Mouse (Mus musculus) hindbrain, postnatal 0 days (tissue): Measurements from ENCODE around the gene Hoxa9. TPM values are rescaled to one million over a fixed set of nuclear protein-coding genes. Genes with fewer than 3 reads are reported as not detected.

Experiments used
- ATAC-seq: fragments of 200-750 bp; cut with Nextera tagmentation; 2 replicates; pipeline ENCODE4 v1.8.0; 2017; ENCODE audit warnings: mild to moderate bottlenecking, moderate TSS enrichment, moderate library complexity
- DNase-seq: peaks from one replicate; pipeline ENCODE4 v3.0.0-alpha.2; 2015; ENCODE audit warnings: low spot score
- H3K27ac ChIP-seq: fragments of 300-500 bp; sonication (generic); 2 replicates; pipeline ENCODE4 v1.5.1; 2014; ENCODE audit warnings: mild to moderate bottlenecking
- H3K27me3 ChIP-seq: fragments of 300-500 bp; sonication (generic); 2 replicates; pipeline ENCODE4 v1.6.1; 2014; ENCODE audit warnings: low read length, mixed read lengths; ENCODE audit not compliant: insufficient read depth
- H3K36me3 ChIP-seq: fragments of 300-500 bp; sonication (generic); 2 replicates; pipeline ENCODE4 v1.6.1; 2014; ENCODE audit warnings: low read length, mixed read lengths; ENCODE audit not compliant: insufficient read depth
- H3K4me1 ChIP-seq: fragments of 300-500 bp; sonication (generic); 2 replicates; pipeline ENCODE4 v1.6.1; 2014; ENCODE audit warnings: antibody characterized with exemption, low read length, mixed read lengths; ENCODE audit not compliant: insufficient read depth
- H3K4me2 ChIP-seq: fragments of 300-500 bp; sonication (generic); 2 replicates; pipeline ENCODE4 v1.6.1; 2014; ENCODE audit warnings: low read depth, mild to moderate bottlenecking, low read length, moderate library complexity, mixed read lengths
- H3K4me3 ChIP-seq: fragments of 300-500 bp; sonication (generic); 2 replicates; pipeline ENCODE4 v1.5.1; 2014; ENCODE audit warnings: low read length
- H3K9ac ChIP-seq: fragments of 300-500 bp; sonication (generic); replicated peaks from 2 replicates; pipeline ENCODE4 v1.6.1; 2014; ENCODE audit warnings: mild to moderate bottlenecking, low read length, moderate library complexity, mixed read lengths
- H3K9me3 ChIP-seq: fragments of 300-500 bp; sonication (generic); 2 replicates; pipeline ENCODE4 v1.6.1; 2016; ENCODE audit warnings: low read length, mixed read lengths
- CTCF ChIP-seq: IDR thresholded peaks from 2 replicates; pipeline ENCODE4 v1.5.1; 2016; ENCODE audit warnings: antibody characterized with exemption, control low read depth, low read depth
- WGBS: fragments of 180-500 bp; shearing (Covaris S2); extraction: QIAGEN DNeasy Blood & Tissue Kit; methylation state at CpG from one replicate; pipeline ENCODE4 v1.1.7; 2014; 5-methylcytosine and 5-hydroxymethylcytosine counted together
- polyA plus RNA-seq: library from polyadenylated mRNA; unstranded; fragments of >200 nt; fragmentation: Nextera tagmentation; extraction: Ambion mirVana; gene quantifications from 2 replicates; pipeline ENCODE4 v1.2.1, GENCODE M21; 2015
- total RNA-seq: library from RNA; depleted of rRNA; stranded (reverse); fragments of >200 nt; gene quantifications from 2 replicates; pipeline ENCODE4 v1.2.3, GENCODE M21; 2014

Gene Hoxa9
- total and polyA plus RNA-seq, 2 experiments from 2014 or later, result 0.26 TPM; not detected in 1

DNA sequence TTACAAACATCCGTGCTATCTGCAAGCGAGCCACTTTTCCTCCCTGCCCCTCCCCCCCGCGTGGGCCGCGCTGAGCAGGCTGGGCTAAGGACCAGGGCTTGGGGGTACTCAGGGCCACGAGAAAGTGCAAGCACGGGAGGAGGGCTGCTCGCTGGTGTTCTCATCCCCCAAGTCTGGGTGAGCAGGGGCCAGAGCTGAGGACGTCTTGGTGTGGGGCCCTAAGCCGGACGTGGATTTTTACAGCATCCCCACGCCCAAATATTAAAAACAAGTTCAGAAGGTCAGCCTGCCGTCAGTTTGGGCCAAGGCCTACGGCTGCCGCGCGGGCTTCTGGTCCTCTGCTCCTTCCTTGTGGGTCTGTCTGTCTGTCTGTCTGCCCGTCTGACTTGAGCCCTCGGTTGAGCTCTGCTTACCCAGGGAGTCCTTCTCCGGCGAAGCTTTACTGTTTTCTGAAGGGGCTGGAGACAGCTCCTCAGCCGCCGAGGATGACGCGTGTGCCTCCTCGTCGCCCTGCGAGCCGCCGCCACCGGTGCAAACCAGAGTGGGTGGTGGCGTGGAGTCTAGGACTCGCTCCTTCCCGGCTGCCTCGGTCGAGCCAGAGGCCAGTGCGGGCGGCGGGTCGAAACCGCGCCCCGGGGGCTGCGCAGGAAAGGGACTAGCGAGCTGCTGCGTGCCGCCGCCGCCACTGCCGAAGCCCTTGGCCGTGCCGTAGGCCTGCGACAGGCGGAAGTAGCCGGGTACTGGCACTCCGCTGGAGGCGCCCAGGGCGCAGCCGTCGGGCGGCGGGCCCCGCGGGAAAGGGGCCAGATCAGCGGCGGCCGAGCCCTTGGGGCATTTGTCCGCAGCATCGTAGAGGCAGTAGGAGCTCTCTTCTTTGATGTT lies 2.9 kb upstream of the Hoxa9 start:
- Histone ChIP-seq H3K4me3 (no peak overlapping the region), H3K4me1 (no peaks in the 10 kb centered on the region), H3K27ac (no peak overlapping the region), H3K9me3 (no peaks in the 10 kb centered on the region), H3K36me3 (no peaks in the 10 kb centered on the region), H3K9ac (no peak overlapping the region), H3K27me3 (peaks cover 96% of the 10 kb centered on the region), H3K4me2 (no peak overlapping the region)
- ATAC-seq (no peak), DNase-seq (no peak)
- 1% methylated on average over 70 of the region's 70 CpGs for WGBS
- no peak for TF ChIP-seq CTCF

DNA sequence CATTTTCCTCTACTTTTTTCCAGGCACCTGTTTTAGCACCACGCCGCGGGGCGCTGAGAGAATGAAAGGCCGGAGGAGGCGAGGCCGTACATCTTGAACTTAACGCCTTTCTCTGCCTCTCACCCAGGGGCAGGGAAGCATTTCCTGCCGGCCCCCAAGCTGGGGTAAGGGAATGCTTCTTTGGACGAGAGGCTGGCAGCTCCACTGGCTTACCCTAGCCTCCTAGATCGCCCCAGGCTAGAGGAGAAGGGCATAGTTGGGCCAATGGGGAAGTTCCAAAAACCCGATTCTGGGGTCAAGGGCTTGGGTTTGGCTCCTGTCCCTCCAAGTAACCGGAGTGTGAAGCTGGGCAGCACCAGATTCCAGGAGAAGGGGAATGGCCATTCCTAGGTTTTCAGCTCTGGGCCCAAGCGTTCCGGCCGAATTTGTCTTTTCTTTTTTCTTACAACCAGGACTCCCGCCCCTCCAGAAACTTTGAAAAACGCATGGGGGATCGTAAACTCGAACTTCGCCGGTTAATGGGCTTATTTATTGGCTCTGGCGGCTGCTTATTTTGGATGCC lies 2.2 kb upstream of the Hoxa9 start:
- DNase-seq (no peak), ATAC-seq (no peak)
- Histone ChIP-seq H3K27me3 (peaks cover 94% of the 10 kb centered on the region), H3K9ac (no peak overlapping the region), H3K4me3 (no peak overlapping the region), H3K4me2 (no peak overlapping the region), H3K36me3 (no peaks in the 10 kb centered on the region), H3K9me3 (no peaks in the 10 kb centered on the region), H3K27ac (no peak overlapping the region), H3K4me1 (no peaks in the 10 kb centered on the region)
- TF ChIP-seq CTCF, result no peak
- WGBS, result 2% methylated on average over 23 of the region's 23 CpGs

DNA sequence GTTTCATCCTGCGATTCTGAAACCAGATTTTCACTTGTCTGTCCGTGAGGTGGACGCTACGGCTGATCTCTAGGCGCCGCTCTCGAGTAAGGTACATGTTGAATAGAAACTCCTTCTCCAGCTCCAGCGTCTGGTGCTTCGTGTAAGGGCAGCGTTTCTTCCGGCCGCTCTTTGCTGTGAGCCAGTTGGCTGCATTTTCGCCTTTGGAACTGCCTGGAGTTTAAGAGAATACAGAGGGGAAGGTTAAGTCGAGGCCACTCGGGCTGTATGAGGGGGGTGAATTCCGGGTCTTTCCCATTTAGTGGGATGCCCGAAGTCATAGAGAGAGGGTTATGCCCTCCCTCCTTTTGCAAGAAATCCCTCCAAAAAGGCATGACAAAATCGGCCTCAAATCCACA lies 1.7 kb upstream of the Hoxa9 start:
- no peak overlapping the region for H3K4me3 ChIP-seq
- H3K27me3 ChIP-seq, result peaks cover 94% of the 10 kb centered on the region
- H3K27ac ChIP-seq, result no peak overlapping the region
- H3K9ac ChIP-seq, result no peak overlapping the region
- no peak for DNase-seq
- H3K4me1 ChIP-seq, result no peaks in the 10 kb centered on the region
- no peaks in the 10 kb centered on the region for H3K9me3 ChIP-seq
- no peaks in the 10 kb centered on the region for H3K36me3 ChIP-seq
- 1% methylated on average over 18 of the region's 18 CpGs for WGBS
- no peak overlapping the region for H3K4me2 ChIP-seq
- TF ChIP-seq CTCF, result no peak
- no peak for ATAC-seq

DNA sequence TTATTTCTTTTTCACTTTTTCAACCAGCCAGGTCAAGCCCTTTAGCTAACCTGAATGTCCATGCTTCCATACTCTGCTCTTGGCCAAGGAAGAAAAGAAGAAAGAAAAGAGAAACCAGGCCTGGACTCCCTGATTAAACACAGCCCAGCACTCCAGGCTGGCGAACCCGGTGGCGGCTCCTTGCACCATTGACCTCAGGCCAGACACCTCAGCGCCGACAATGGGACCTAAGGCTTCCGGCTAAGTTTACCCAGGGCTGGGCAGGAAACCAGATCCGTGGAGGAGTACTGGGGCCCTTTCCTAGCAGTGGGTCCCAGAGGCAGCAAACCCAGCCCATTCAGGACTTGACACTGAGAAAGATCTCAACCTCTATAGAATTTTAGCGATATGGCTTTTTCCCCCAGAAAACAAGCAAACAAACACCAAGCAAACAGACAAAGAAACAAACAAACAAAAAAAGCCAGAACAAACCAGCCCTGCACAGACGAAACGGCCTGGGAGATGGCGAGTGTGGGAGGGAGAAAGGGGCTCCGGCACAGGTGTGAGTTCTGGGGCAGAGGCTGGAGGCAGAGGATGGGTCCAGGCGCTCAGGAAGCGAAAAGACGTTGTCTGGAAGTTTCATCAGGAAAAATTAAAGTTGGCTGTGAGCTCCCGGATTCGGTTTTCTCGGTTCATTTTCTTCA lies 1.1 kb upstream of the Hoxa9 start:
- no peak for TF ChIP-seq CTCF
- DNase-seq (no peak), ATAC-seq (no peak)
- Histone ChIP-seq H3K4me3 (no peak overlapping the region), H3K27ac (no peak overlapping the region), H3K4me1 (no peaks in the 10 kb centered on the region), H3K36me3 (no peaks in the 10 kb centered on the region), H3K9me3 (no peaks in the 10 kb centered on the region), H3K9ac (no peak overlapping the region), H3K4me2 (no peak overlapping the region), H3K27me3 (peaks cover 94% of the 10 kb centered on the region)
- WGBS, result 1% methylated on average over 18 of the region's 18 CpGs

DNA sequence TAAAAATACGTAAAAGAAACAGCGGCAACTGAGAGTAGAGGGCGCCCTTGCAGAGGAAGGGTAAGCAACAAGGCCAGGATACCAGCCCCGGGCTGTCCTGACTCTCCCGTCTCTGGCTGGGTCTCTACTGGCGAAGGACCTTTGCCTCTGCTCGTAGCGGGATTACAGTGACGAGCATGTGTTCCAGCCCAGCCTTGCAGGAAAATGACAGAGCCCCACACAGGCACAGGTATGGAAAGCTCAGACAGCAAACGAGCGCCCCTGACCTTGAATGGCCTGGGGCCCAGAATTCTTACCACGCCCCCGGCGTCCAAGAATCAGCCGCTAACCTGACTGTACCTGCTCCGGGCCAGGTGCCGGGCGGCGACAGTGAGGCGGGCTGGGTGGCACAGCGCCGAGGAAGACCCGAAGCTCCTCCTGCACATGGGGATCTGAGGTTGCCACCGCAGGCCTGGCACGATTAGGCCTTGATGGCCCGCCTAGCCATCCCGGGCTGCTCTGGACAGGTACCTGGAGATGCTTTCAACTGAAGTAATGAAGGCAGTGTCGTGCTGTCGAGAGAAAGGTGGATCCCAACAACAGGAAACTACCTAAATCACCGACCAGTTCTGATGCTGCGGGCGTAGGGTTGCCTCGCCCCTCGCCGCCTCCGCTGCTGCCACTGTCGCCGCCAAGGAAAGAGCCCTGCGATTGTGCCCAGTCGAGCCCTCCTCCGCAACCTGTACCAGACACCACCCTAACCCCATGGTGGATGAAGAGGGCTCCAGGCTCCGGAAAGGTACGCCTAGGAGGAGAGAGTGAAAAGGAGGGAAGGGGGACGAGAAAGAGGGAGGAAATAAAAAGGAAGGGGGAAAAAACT lies 1.1 kb downstream of the Hoxa9 start:
- Histone ChIP-seq H3K27ac (no peak overlapping the region), H3K4me2 (no peak overlapping the region), H3K27me3 (peaks cover 94% of the 10 kb centered on the region), H3K4me1 (no peaks in the 10 kb centered on the region), H3K9me3 (no peaks in the 10 kb centered on the region), H3K4me3 (no peak overlapping the region), H3K9ac (no peak overlapping the region), H3K36me3 (no peaks in the 10 kb centered on the region)
- no peak for ATAC-seq
- 1% methylated on average over 44 of the region's 44 CpGs for whole genome bisulfite sequencing
- no peak; the same call in 1 of the 2 replicates for TF ChIP-seq CTCF
- DNase-seq, result no peak
